Mouse (Mus musculus): ENCODE data around the gene Kif24.
A peak's percentile ranks its signal among the peaks of the same experiment; 100 is the strongest.

The Kif24 gene

DNA sequence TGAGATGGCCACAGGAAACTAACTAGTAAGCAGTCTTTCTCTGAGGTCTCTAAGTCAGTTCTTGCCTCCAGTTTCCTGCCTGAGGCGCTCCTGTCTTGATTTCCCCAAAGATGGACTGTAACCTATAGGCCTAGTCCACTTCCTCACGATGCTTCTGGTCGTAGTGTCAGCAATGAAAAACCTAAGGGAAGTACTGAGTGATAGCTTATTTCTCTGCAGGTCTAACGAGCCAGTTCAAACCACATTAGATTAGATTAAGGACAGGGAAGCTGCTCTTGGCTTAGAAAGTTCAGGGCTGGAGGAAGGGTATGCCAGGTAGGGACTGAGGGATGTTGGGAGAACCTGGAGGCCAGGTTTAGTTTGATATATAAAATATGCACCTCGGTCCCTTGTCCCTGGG is 63.1 kb downstream of the Kif24 start:
- no peak for DNase-seq (ENCODE audit: low spot score)

DNA sequence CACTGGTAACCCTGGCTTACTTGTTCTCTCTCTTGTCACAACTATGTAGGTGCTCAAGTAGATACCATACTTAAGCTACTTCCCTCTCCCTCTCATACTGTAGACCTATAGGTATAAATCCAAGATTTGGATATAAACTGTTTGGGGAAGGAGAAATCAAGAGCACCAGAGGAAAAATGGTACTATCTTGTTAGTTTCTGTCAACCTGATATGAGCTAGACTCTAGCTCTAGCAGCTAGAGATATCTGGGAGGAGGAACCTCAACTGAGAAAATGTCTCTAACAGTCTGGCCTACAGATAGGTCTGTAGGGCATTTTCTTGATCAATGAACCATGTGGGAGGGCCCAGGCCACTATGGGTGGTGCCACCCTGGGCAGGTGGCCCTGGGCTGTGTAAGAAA is 63.5 kb downstream of the Kif24 start:
- no peak for DNase-seq (ENCODE audit: low spot score)

DNA sequence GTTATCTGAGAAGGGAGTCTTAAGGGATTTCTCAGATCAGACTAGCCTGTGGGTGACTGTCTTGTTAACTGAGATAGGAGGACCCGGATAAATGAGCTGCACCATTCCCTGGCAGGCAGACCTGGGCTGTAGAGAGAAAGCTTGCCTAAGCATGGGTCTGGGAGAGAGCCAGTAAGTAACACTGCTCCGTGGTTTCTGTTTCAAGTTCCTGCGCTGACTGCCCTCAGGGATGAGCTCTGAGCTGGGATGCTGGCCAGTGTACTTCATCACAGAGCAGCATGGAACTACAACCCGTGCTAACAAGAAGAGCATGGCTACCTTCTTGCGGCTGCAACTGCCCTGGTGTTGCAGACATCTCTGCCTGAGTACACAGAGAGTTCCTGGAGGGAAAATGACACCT is 64.8 kb downstream of the Kif24 start:
- no peak for DNase-seq (ENCODE audit: low spot score)

- DNase-seq (ENCODE audit: low spot score) = no peak
Observed at GRCm38 (mm10) chr4:41398353-41398752, 66.3 kb downstream of the Kif24 start.

DNA sequence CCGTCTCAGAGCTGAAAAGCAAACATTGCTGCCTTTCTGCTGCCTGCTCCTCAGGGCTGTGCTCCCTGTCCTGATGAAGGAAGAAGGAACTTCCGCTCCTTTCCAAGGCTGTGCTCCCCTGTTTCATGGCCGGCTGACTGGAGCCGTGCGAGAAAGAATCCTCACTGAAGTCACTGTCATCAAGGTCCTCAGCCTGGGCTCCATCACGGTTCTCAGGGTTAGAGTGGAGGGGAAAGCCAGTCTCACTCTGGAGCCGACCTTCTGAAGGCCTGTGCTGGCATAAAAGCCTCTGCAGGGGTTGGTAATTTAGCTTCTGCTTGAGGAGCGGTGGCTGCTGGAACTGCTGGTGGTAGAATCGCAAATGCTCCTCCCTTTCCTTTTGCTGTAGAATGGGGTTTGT is 70.0 kb downstream of the Kif24 start:
- no peak for DNase-seq (ENCODE audit: low spot score)

DNA sequence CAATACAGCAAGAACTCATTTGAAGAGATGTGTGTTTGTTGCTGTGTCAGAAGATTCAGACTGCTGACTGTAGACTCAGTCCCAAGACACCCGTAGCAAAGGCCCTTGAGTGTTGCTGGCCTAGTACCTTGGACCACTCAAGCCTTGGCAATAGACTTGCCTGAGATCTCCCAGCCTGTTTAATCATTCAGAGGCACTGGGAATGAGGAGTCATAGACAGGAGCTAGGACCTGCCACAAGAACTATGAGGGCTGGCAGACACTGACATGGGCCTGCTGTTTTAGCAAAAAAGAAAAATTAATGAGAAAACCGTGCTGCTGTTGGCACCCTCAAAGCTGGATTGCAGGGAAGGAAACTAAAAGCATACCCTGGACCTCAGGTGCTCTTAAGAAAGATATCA is 73.7 kb downstream of the Kif24 start:
- no peak for DNase-seq (ENCODE audit: low spot score)

DNA sequence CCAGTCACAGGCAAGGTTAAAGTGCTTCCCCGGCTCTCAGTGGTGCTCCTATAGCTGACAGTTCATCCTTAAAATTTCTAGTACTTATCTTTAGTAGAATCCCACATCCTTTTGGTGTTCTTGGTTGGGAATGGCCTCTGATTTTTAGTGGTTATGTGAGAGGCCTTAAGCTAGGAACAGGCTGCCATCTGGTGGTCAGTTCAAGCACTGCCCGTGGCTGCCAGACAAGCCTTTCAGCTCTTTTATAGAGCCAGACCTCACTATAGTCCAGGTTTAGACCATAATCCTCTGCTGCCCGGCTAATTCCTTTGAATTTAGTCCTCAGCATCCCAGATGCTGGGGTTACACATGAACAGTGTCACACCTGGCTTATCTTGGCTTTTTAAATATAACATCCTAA is 74.6 kb downstream of the Kif24 start:
- peak; percentile 91 for DNase-seq (ENCODE audit: low spot score)

GRCm38 (mm10) chr4:41389240-41389639 is 75.4 kb downstream of the Kif24 start:
- DNase-seq (ENCODE audit: low spot score) = no peak

GRCm38 (mm10) chr4:41388616-41389015 is 76.1 kb downstream of the Kif24 start:
- DNase-seq (ENCODE audit: low spot score) = no peak

DNA sequence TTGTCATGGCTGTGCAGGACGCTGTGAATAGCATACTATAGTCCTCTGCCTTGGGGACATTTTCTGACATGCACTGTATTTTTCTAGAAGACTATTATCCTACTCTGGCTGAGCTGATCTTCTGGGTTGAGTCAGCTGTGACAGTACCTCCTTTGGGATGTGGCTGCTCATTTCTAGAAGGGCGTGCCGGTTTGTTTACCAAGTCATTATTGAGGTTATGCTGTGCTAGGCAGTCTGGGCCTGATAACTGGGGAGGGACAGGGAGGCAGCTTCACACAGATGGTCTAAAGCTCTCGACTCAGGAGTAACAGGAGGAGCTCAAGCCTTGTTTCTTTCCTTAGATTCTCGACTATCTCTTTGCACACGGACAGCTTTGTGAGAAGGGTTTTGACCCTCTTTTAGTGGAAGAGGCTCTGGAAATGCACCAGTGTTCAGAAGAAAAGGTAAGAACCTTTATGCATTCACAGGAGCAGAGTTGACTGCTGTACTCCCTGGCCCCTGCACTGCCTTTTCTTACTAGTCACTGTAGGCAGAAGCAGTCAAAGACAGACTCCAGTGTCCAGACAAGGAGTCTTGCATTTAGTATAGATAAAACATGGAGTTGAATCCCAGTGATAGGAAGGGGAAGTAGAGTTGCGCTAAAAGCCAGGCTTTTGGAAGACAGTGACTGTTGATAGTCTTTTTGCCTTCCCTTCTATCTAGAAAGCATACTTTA is 76.8 kb downstream of the Kif24 start:
- no peak for DNase-seq (ENCODE audit: low spot score)

DNA sequence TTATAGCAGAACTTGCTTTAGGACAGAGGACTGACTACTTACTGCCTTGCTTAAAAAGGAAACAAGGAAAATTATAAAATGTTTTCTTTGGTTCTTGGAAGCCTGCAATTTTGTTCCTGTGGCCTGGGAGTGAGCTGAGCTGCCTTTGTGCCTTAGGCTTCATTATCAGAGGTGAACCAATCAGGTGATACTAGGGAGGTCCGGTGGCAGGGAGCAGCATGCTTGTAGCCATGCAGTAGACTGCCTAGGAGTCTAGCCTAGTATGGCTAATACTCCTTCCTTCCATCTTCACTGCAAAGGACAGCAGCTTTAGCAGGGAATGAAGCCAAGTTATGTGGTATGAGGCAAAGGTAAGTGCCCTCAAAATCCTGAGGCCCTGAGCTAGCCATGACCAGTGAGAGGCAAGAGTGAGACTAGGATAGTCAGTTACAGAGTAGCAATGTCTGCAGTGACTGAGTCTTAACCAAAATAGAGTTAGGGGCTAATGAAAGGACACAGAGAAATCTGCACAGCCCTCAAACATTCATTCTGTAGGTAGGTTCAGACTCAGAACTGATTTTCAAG is 78.2 kb downstream of the Kif24 start:
- no peak for DNase-seq (ENCODE audit: low spot score)

- no peak for DNase-seq (ENCODE audit: low spot score)
Observed at GRCm38 (mm10) chr4:41381213-41381950, 83.3 kb downstream of the Kif24 start.

- no peak for DNase-seq (ENCODE audit: low spot score)
Observed at GRCm38 (mm10) chr4:41377567-41377966, 87.1 kb downstream of the Kif24 start.

GRCm38 (mm10) chr4:41369702-41370437 is 94.8 kb downstream of the Kif24 start:
- DNase-seq (ENCODE audit: low spot score) = no peak

DNA sequence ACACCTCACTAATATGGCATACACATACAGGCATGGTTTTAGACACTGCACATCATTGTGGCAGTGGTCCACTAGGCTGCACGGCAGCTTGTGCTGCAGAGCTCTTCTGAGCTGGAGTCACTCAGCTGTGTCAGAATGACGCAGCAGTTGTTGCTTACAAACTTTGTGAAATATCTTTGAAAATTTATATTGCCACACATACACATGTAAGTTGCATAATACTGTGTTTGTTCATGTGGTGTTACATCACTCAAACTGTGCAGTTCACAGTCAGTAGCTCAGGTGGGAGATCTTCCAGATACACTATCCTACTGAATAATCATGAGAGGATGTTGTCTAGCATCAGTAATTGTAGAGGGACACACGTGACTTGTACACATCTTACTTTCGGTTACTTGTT is 96.5 kb downstream of the Kif24 start:
- DNase-seq (ENCODE audit: low spot score) = no peak

- no peak for DNase-seq (ENCODE audit: low spot score)
Observed at GRCm38 (mm10) chr4:41361059-41361458, 103.6 kb downstream of the Kif24 start.

DNA sequence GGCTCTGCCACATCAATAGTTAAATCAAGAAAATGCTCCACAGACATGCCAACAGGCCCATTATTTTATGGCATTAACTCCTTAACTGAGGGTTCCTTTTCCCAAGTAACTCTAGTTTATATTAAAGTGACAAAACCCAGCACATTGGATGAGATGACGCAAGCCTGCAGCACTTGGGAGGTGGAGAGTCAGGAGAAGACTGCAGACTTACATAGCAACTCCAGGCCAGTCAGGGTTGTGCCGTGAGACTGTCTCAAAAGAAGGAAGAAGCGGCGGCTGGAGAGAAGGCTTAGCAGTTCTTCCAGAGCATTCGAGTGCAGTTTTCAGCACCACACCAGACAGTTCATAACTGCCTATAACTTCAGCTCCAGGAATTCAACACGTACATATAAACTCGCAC is 105.3 kb downstream of the Kif24 start:
- no peak for DNase-seq (ENCODE audit: low spot score)

DNA sequence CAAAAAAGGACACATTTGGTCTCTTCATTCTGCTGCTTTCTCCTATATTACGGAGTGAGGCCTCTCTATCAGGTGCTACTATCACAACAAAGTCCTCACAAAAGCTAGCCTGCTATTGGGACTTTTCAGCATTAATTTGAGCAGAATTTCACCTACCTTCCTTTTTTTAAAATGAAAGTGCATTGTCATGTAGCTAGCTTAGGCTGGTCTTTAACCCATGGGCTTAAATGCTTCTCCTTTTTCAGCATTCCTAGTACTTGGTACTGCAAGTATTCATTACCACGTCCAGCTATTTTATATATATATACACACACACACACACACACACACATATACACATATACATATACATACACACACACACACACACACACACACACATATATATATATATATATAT is 106.0 kb downstream of the Kif24 start:
- no peak for DNase-seq (ENCODE audit: low spot score)

- DNase-seq (ENCODE audit: low spot score) = no peak
Observed at GRCm38 (mm10) chr4:41357154-41357553, 107.5 kb downstream of the Kif24 start.

- no peak for DNase-seq (ENCODE audit: low spot score)
Observed at GRCm38 (mm10) chr4:41353265-41353664, 111.4 kb downstream of the Kif24 start.

DNA sequence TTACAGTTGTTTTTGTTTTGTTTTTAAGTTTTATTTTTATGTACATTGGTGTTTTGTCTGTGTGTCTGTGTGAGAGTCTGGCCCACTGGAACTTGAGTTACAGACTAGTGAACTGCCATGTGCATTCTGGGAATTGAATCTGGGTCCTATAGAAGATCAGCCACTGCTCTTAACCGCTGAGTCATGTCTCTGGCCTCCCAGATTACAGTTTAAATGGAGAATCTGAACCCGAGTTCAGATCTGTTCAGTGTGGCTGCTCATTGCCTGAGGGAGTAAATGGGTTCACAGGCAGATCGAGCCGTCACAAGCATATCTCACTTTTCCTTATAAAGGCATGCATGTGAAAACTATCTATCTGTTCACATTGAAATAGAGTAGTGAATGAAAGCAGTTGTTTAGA is 111.9 kb downstream of the Kif24 start:
- DNase-seq (ENCODE audit: low spot score) = no peak

- peak; percentile 59 for DNase-seq (ENCODE audit: low spot score)
Observed at GRCm38 (mm10) chr4:41349199-41349591, 115.5 kb downstream of the Kif24 start.
